Mouse (Mus musculus): ENCODE results near the gene Axin1. TPM values are rescaled to one million over a fixed set of nuclear protein-coding genes. Genes with fewer than 3 reads are reported as not detected.
"Not testable (repeated sequence)": the region's sequence is repeated elsewhere in the genome, so short reads cannot be mapped to it uniquely, and the experiment has no call there.

Axin1 gene
- polyA plus RNA-seq, 1 experiment from 2014 or later = 12.9 TPM

- peaks cover 9% of the 10 kb centered on the region; the same call in 1 of the 2 replicates for H3K27me3 ChIP-seq (replicated peaks; ENCODE audit: control insufficient read depth, insufficient read depth, low read length)
- no peak overlapping the region for H3K9ac ChIP-seq (ENCODE audit: low read depth, low read length)
- H3K36me3 ChIP-seq (ENCODE audit: control insufficient read depth, insufficient read depth, low read length) = no peaks in the 10 kb centered on the region
- no peak overlapping the region for H3K4me3 ChIP-seq (ENCODE audit: low read depth, low read length)
- DNase-seq (ENCODE audit: low spot score) (no peak), ATAC-seq (ENCODE audit: low read depth) (no peak)
- H3K9me3 ChIP-seq (ENCODE audit: control insufficient read depth, low read length) = no peaks in the 10 kb centered on the region
- H3K27ac ChIP-seq (replicated peaks; ENCODE audit: low read depth, low read length) = no peak overlapping the region
- no peak overlapping the region for H3K4me2 ChIP-seq (ENCODE audit: low read depth, low read length)
- no peaks in the 10 kb centered on the region for H3K4me1 ChIP-seq (ENCODE audit: control insufficient read depth, insufficient read depth, low read length)
- WGBS = 42% methylated on average over 3 of the region's 4 CpGs
Measured at GRCm38 (mm10) chr17:26105619-26106018, 32.9 kb upstream of the Axin1 start.

- peaks cover 55% of the 10 kb centered on the region for H3K27me3 ChIP-seq (replicated peaks; ENCODE audit: control insufficient read depth, insufficient read depth, low read length)
Measured at GRCm38 (mm10) chr17:26110156-26110555, 28.3 kb upstream of the Axin1 start.

GRCm38 (mm10) chr17:26111024-26111423, 27.5 kb upstream of the Axin1 start:
- no peaks in the 10 kb centered on the region for H3K9me3 ChIP-seq (ENCODE audit: control insufficient read depth, low read length)
- H3K27ac ChIP-seq (replicated peaks; ENCODE audit: low read depth, low read length) = no peak overlapping the region
- H3K27me3 ChIP-seq (replicated peaks; ENCODE audit: control insufficient read depth, insufficient read depth, low read length) = peaks cover 63% of the 10 kb centered on the region
- H3K36me3 ChIP-seq (ENCODE audit: control insufficient read depth, insufficient read depth, low read length) = no peaks in the 10 kb centered on the region
- H3K4me1 ChIP-seq (ENCODE audit: control insufficient read depth, insufficient read depth, low read length) = peaks cover 4% of the 10 kb centered on the region; the same call in 1 of the 2 replicates
- H3K9ac ChIP-seq (ENCODE audit: low read depth, low read length) = no peak overlapping the region
- no peak overlapping the region for H3K4me3 ChIP-seq (ENCODE audit: low read depth, low read length)
- ATAC-seq (ENCODE audit: low read depth) (no peak), DNase-seq (ENCODE audit: low spot score) (no peak)
- 6% methylated on average over 4 of the region's 4 CpGs for WGBS
- H3K4me2 ChIP-seq (ENCODE audit: low read depth, low read length) = no peak overlapping the region

More at GRCm38 (mm10) chr17:26110156-26110555, 28.3 kb upstream of the Axin1 start:
- Histone ChIP-seq H3K27ac (replicated peaks; ENCODE audit: low read depth, low read length) (no peak overlapping the region), H3K4me3 (ENCODE audit: low read depth, low read length) (no peak overlapping the region), H3K4me2 (ENCODE audit: low read depth, low read length) (no peak overlapping the region), H3K9me3 (ENCODE audit: control insufficient read depth, low read length) (no peaks in the 10 kb centered on the region), H3K36me3 (ENCODE audit: control insufficient read depth, insufficient read depth, low read length) (no peaks in the 10 kb centered on the region), H3K4me1 (ENCODE audit: control insufficient read depth, insufficient read depth, low read length) (peaks cover 4% of the 10 kb centered on the region; the same call in 1 of the 2 replicates), H3K9ac (ENCODE audit: low read depth, low read length) (no peak overlapping the region)
- ATAC-seq (ENCODE audit: low read depth) (no peak), DNase-seq (ENCODE audit: low spot score) (no peak)
- WGBS = 21% methylated on average over 4 of the region's 4 CpGs

GRCm38 (mm10) chr17:26111722-26112121, 26.8 kb upstream of the Axin1 start:
- ATAC-seq (ENCODE audit: low read depth) = no peak
- no peak overlapping the region for H3K4me3 ChIP-seq (ENCODE audit: low read depth, low read length)
- no peaks in the 10 kb centered on the region for H3K36me3 ChIP-seq (ENCODE audit: control insufficient read depth, insufficient read depth, low read length)
- peaks cover 68% of the 10 kb centered on the region for H3K27me3 ChIP-seq (replicated peaks; ENCODE audit: control insufficient read depth, insufficient read depth, low read length)
- no peak for DNase-seq (ENCODE audit: low spot score)
- no peak overlapping the region for H3K9ac ChIP-seq (ENCODE audit: low read depth, low read length)
- WGBS = 34% methylated on average over 4 of the region's 4 CpGs
- no peak overlapping the region for H3K27ac ChIP-seq (replicated peaks; ENCODE audit: low read depth, low read length)
- H3K4me2 ChIP-seq (ENCODE audit: low read depth, low read length) = no peak overlapping the region
- peaks cover 4% of the 10 kb centered on the region; the same call in 1 of the 2 replicates for H3K4me1 ChIP-seq (ENCODE audit: control insufficient read depth, insufficient read depth, low read length)
- no peaks in the 10 kb centered on the region for H3K9me3 ChIP-seq (ENCODE audit: control insufficient read depth, low read length)

GRCm38 (mm10) chr17:26112751-26113150, 25.7 kb upstream of the Axin1 start:
- Histone ChIP-seq H3K4me2 (ENCODE audit: low read depth, low read length) (peak overlapping the region; percentile 97), H3K4me1 (ENCODE audit: control insufficient read depth, insufficient read depth, low read length) (peaks cover 4% of the 10 kb centered on the region; the same call in 1 of the 2 replicates), H3K9ac (ENCODE audit: low read depth, low read length) (peak overlapping the region; percentile 68; the same call in 1 of the 2 replicates), H3K27me3 (replicated peaks; ENCODE audit: control insufficient read depth, insufficient read depth, low read length) (peaks cover 68% of the 10 kb centered on the region), H3K9me3 (ENCODE audit: control insufficient read depth, low read length) (no peaks in the 10 kb centered on the region), H3K36me3 (ENCODE audit: control insufficient read depth, insufficient read depth, low read length) (no peaks in the 10 kb centered on the region), H3K4me3 (ENCODE audit: low read depth, low read length) (peak overlapping the region; percentile 60), H3K27ac (replicated peaks; ENCODE audit: low read depth, low read length) (no peak overlapping the region)
- WGBS = 16% methylated on average over 14 of the region's 14 CpGs
- no peak for ATAC-seq (ENCODE audit: low read depth)
- DNase-seq (ENCODE audit: low spot score) = no peak

- Histone ChIP-seq H3K4me2 (ENCODE audit: low read depth, low read length) (peak within 1 kb of the TSS; percentile 97), H3K4me3 (ENCODE audit: low read depth, low read length) (peak within 1 kb of the TSS; percentile 60), H3K27me3 (replicated peaks; ENCODE audit: control insufficient read depth, insufficient read depth, low read length) (peaks cover 68% of the 10 kb centered on the region), H3K4me1 (ENCODE audit: control insufficient read depth, insufficient read depth, low read length) (peaks cover 4% of the 10 kb centered on the region; the same call in 1 of the 2 replicates), H3K36me3 (ENCODE audit: control insufficient read depth, insufficient read depth, low read length) (no peaks in the 10 kb centered on the region), H3K9me3 (ENCODE audit: control insufficient read depth, low read length) (no peaks in the 10 kb centered on the region), H3K27ac (replicated peaks; ENCODE audit: low read depth, low read length) (no peak within 1 kb of the TSS), H3K9ac (ENCODE audit: low read depth, low read length) (peak within 1 kb of the TSS; percentile 68)
- peak; percentile 53 for DNase-seq (ENCODE audit: low spot score)
- under 1% methylated on average over 28 of the region's 75 CpGs for WGBS
- peak; percentile 81 for ATAC-seq (ENCODE audit: low read depth)
Measured at GRCm38 (mm10) chr17:26113181-26113948, 25.1 kb upstream of the Axin1 start, which contains the start of gene Tmem8. TSS of gene Tmem8 (plus strand) at chr17:26113299.

- Histone ChIP-seq H3K9ac (ENCODE audit: low read depth, low read length) (no peak overlapping the region), H3K36me3 (ENCODE audit: control insufficient read depth, insufficient read depth, low read length) (no peaks in the 10 kb centered on the region), H3K4me3 (ENCODE audit: low read depth, low read length) (peak overlapping the region; percentile 60), H3K27me3 (replicated peaks; ENCODE audit: control insufficient read depth, insufficient read depth, low read length) (peaks cover 68% of the 10 kb centered on the region), H3K27ac (replicated peaks; ENCODE audit: low read depth, low read length) (no peak overlapping the region), H3K4me1 (ENCODE audit: control insufficient read depth, insufficient read depth, low read length) (peaks cover 4% of the 10 kb centered on the region; the same call in 1 of the 2 replicates), H3K4me2 (ENCODE audit: low read depth, low read length) (peak overlapping the region; percentile 97), H3K9me3 (ENCODE audit: control insufficient read depth, low read length) (no peaks in the 10 kb centered on the region)
- DNase-seq (ENCODE audit: low spot score) (no peak), ATAC-seq (ENCODE audit: low read depth) (no peak)
- WGBS = 9% methylated on average over 8 of the region's 8 CpGs
Measured at GRCm38 (mm10) chr17:26114061-26114460, 24.4 kb upstream of the Axin1 start.

- 60% methylated on average over 7 of the region's 7 CpGs for WGBS
Measured at GRCm38 (mm10) chr17:26114461-26114860, 24.0 kb upstream of the Axin1 start.

More at GRCm38 (mm10) chr17:26114461-26114860, 24.0 kb upstream of the Axin1 start:
- H3K36me3 ChIP-seq (ENCODE audit: control insufficient read depth, insufficient read depth, low read length); ATAC-seq (ENCODE audit: low read depth); H3K4me2 ChIP-seq (ENCODE audit: low read depth, low read length); H3K4me3 ChIP-seq (ENCODE audit: low read depth, low read length); H3K9me3 ChIP-seq (ENCODE audit: control insufficient read depth, low read length); H3K27ac ChIP-seq (replicated peaks; ENCODE audit: low read depth, low read length); H3K4me1 ChIP-seq (ENCODE audit: control insufficient read depth, insufficient read depth, low read length); H3K9ac ChIP-seq (ENCODE audit: low read depth, low read length); DNase-seq (ENCODE audit: low spot score): not testable (repeated sequence)
- peaks cover 68% of the 10 kb centered on the region for H3K27me3 ChIP-seq (replicated peaks; ENCODE audit: control insufficient read depth, insufficient read depth, low read length)
